Mouse (Mus musculus): Measurements from ENCODE around the gene Bst2.

The Bst2 gene

GRCm38 (mm10) chr8:71485142-71486135 is 51.8 kb downstream of the Bst2 start, which contains the start of gene Ano8:
Gene Ano8 (minus strand): TSS chr8:71485963.
- peak; percentile 83 to 87 for DNase-seq (ENCODE audit: low spot score in 2 of 2)

GRCm38 (mm10) chr8:71484736-71485135 is 52.5 kb downstream of the Bst2 start:
- no peak for DNase-seq (ENCODE audit: low spot score in 2 of 2)
